In the genomic region with DNA sequence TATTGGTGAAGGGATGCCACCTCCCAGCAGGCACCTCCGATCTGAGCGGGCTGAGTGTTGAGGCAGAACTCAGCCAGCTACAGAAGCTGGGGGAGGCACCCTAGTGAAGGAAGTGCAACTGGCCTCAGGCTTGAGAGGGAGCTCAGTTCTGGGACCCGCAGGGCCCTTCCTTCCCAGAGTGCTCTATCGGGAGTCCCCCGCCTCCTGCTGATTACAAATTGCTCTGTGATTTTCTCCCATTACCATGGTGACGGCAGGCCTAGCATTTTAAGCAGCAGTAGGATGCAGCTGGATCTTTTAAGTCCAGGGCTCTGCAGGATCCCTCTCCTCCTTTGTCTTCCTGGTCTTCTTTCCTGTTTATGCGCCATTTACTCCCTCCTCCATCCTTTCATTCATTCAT, we compare ENCODE assay signal across 13 mouse cellular contexts.
DNase-seq lines count a peak whose midpoint lies in the region; ATAC-seq and TF ChIP-seq lines count a peak whose summit lies in the region.
"Had no signal": no experiment of that assay in that cellular context is flagged by ENCODE, and none has a peak within 500 bp of the region (broad histone marks: within the 10 kb centered on the region; RNA-seq: fewer than 3 reads in every experiment).

No protein-coding gene starts in this region.

- ATAC-seq in lung, embryonic 14.5 days (ENCODE audit: insufficient read depth) = no peak
- peak; percentile 65 for ATAC-seq in hindbrain, embryonic 14.5 days (ENCODE audit: low FRiP score)
- ATAC-seq in neural tube, embryonic 15.5 days (ENCODE audit: low FRiP score) = peak; percentile 78
- ATAC-seq in liver, postnatal 0 days = no peak
- ATAC-seq in activated CD4-positive, CD25-positive, alpha-beta regulatory T cell, adult 4 months = no peak
- ATAC-seq: intestine, embryonic 15.5 days had no signal

- no peak overlapping the region for H3K27ac ChIP-seq in lung, embryonic 14.5 days (ENCODE audit: low read depth)
- H3K27ac ChIP-seq in hindbrain, embryonic 14.5 days = peak overlapping the region; percentile 72
- H3K27ac ChIP-seq in neural tube, embryonic 15.5 days (replicated peaks) = peak overlapping the region; percentile 80
- H3K27ac ChIP-seq in liver, postnatal 0 days (ENCODE audit: low read depth) = no peak overlapping the region
- H3K27ac ChIP-seq: embryonic facial prominence, embryonic 12.5 days; intestine, embryonic 15.5 days had no signal

- DNase-seq in lung, embryonic 14.5 days = peak; percentile 21
- no peak for DNase-seq in lung, postnatal 10 days
- DNase-seq in embryo, embryonic 9.5 days (ENCODE audit: extremely low spot score) = peak; percentile 39
- DNase-seq in hindbrain, embryonic 14.5 days (ENCODE audit: low spot score) = peak; percentile 61
- DNase-seq in cerebellum, postnatal 10 days = no peak
- DNase-seq in liver, postnatal 0 days = no peak
- DNase-seq: adrenal gland, postnatal 14 days; liver; spleen, adult 18-20 months had no signal

- TF ChIP-seq CTCF in lung, embryonic 14.5 days (IDR thresholded peaks at IDR 0.05; ENCODE audit: low read depth) = no peak
- TF ChIP-seq CTCF in liver, postnatal 0 days (IDR thresholded peaks at IDR 0.05; ENCODE audit: low read depth) = no peak

- TF ChIP-seq EP300 in liver, postnatal 0 days (IDR thresholded peaks at IDR 0.05; ENCODE audit: low read depth) = no peak

- no peaks in the 10 kb centered on the region for H3K4me1 ChIP-seq in lung, embryonic 14.5 days (ENCODE audit: insufficient read depth)
- peaks cover 26% of the 10 kb centered on the region for H3K4me1 ChIP-seq in hindbrain, embryonic 14.5 days (replicated peaks; ENCODE audit: control insufficient read depth, insufficient read depth, low read length)
- H3K4me1 ChIP-seq in neural tube, embryonic 15.5 days = peaks cover 42% of the 10 kb centered on the region
- no peaks in the 10 kb centered on the region for H3K4me1 ChIP-seq in liver, postnatal 0 days (ENCODE audit: insufficient read depth)
- H3K4me1 ChIP-seq: intestine, embryonic 15.5 days had no signal

- H3K4me3 ChIP-seq in lung, embryonic 14.5 days (ENCODE audit: low read depth, low read length) = no peak overlapping the region
- H3K4me3 ChIP-seq in hindbrain, embryonic 14.5 days (replicated peaks; ENCODE audit: low read length) = no peak overlapping the region
- no peak overlapping the region for H3K4me3 ChIP-seq in neural tube, embryonic 15.5 days (replicated peaks)
- H3K4me3 ChIP-seq in liver, postnatal 0 days (ENCODE audit: low read depth, low read length) = no peak overlapping the region
- H3K4me3 ChIP-seq: embryonic facial prominence, embryonic 12.5 days; intestine, embryonic 15.5 days had no signal

- no peaks in the 10 kb centered on the region for H3K27me3 ChIP-seq in lung, embryonic 14.5 days (ENCODE audit: insufficient read depth, low read length)
- no peaks in the 10 kb centered on the region for H3K27me3 ChIP-seq in hindbrain, embryonic 14.5 days (ENCODE audit: control insufficient read depth, insufficient read depth, low read length)
- H3K27me3 ChIP-seq in neural tube, embryonic 15.5 days (replicated peaks) = no peaks in the 10 kb centered on the region
- no peaks in the 10 kb centered on the region for H3K27me3 ChIP-seq in liver, postnatal 0 days (ENCODE audit: insufficient read depth, low read length)
- H3K27me3 ChIP-seq: intestine, embryonic 15.5 days had no signal

- no peak overlapping the region for H3K4me2 ChIP-seq in lung, embryonic 14.5 days
- no peak overlapping the region for H3K4me2 ChIP-seq in hindbrain, embryonic 14.5 days (replicated peaks)
- H3K4me2 ChIP-seq in neural tube, embryonic 15.5 days = no peak overlapping the region
- no peak overlapping the region for H3K4me2 ChIP-seq in liver, postnatal 0 days (ENCODE audit: low read depth, low read length)
- H3K4me2 ChIP-seq: embryonic facial prominence, embryonic 12.5 days; intestine, embryonic 15.5 days had no signal

- WGBS in lung, embryonic 14.5 days = 29% methylated on average over 7 of the region's 7 CpGs
- 3% methylated on average over 7 of the region's 7 CpGs for WGBS in hindbrain, embryonic 14.5 days
- 8% methylated on average over 7 of the region's 7 CpGs for WGBS in neural tube, embryonic 15.5 days
- WGBS in liver, postnatal 0 days (ENCODE audit: insufficient replicate concordance) = 24% methylated on average over 7 of the region's 7 CpGs

- H3K9ac ChIP-seq in lung, embryonic 14.5 days = no peak overlapping the region
- no peak overlapping the region; the same call in 1 of the 2 replicates for H3K9ac ChIP-seq in hindbrain, embryonic 14.5 days
- H3K9ac ChIP-seq in neural tube, embryonic 15.5 days (replicated peaks) = no peak overlapping the region
- no peak overlapping the region for H3K9ac ChIP-seq in liver, postnatal 0 days (replicated peaks)
- H3K9ac ChIP-seq: embryonic facial prominence, embryonic 12.5 days; intestine, embryonic 15.5 days had no signal

- H3K9me3 ChIP-seq in lung, embryonic 14.5 days (ENCODE audit: low read depth, low read length) = no peaks in the 10 kb centered on the region
- H3K9me3 ChIP-seq in hindbrain, embryonic 14.5 days (ENCODE audit: control insufficient read depth, low read length) = no peaks in the 10 kb centered on the region
- no peaks in the 10 kb centered on the region for H3K9me3 ChIP-seq in neural tube, embryonic 15.5 days (replicated peaks)
- no peaks in the 10 kb centered on the region for H3K9me3 ChIP-seq in liver, postnatal 0 days (ENCODE audit: low read length)
- H3K9me3 ChIP-seq: embryonic facial prominence, embryonic 12.5 days; intestine, embryonic 15.5 days had no signal

- H3K36me3 ChIP-seq in lung, embryonic 14.5 days (ENCODE audit: insufficient read depth) = no peaks in the 10 kb centered on the region
- no peaks in the 10 kb centered on the region for H3K36me3 ChIP-seq in hindbrain, embryonic 14.5 days (replicated peaks; ENCODE audit: control insufficient read depth, insufficient read depth)
- no peaks in the 10 kb centered on the region for H3K36me3 ChIP-seq in neural tube, embryonic 15.5 days
- H3K36me3 ChIP-seq in liver, postnatal 0 days (replicated peaks; ENCODE audit: insufficient read depth, low read length) = no peaks in the 10 kb centered on the region
- H3K36me3 ChIP-seq: embryonic facial prominence, embryonic 12.5 days; intestine, embryonic 15.5 days had no signal

Comparison
In these comparisons a context has a peak if more than half of its experiments do, and no peak if none do; other contexts are left out.
1. DNase-seq: peak in lung, embryonic 14.5 days (single experiment), embryo, embryonic 9.5 days (single experiment) and hindbrain, embryonic 14.5 days (single experiment); none in lung, postnatal 10 days (single experiment), cerebellum, postnatal 10 days (0 of 2) and liver, postnatal 0 days (single experiment).
2. ATAC-seq: peak in hindbrain, embryonic 14.5 days (single experiment) and neural tube, embryonic 15.5 days (single experiment); none in lung, embryonic 14.5 days (single experiment), liver, postnatal 0 days (single experiment) and activated CD4-positive, CD25-positive, alpha-beta regulatory T cell, adult 4 months (single experiment).
3. H3K27ac ChIP-seq: peak in hindbrain, embryonic 14.5 days (single experiment) and neural tube, embryonic 15.5 days (single experiment); none in lung, embryonic 14.5 days (single experiment) and liver, postnatal 0 days (single experiment).